Mouse (Mus musculus): ENCODE measurements around the gene Sept1.

GRCm38 (mm10) chr7:127225147-127225995 is 7.6 kb downstream of the Sept1 start:
- TF ChIP-seq CHD2 (IDR thresholded peaks at IDR 0.05; ENCODE audit: low read depth, low read length), result no peak
- TF ChIP-seq ZNF384 (IDR thresholded peaks at IDR 0.05; ENCODE audit: low read depth, low read length), result no peak
- no peak for TF ChIP-seq HCFC1 (IDR thresholded peaks at IDR 0.05; ENCODE audit: borderline replicate concordance, insufficient read depth, low read length)
